Mouse (Mus musculus): ENCODE measurements around the gene Rangrf. TPM values are rescaled to one million over a fixed set of nuclear protein-coding genes. Genes with fewer than 3 reads are reported as not detected.
"Not testable (repeated sequence)": the region's sequence is repeated elsewhere in the genome, so short reads cannot be mapped to it uniquely, and the experiment has no call there.

Gene Rangrf
- total RNA-seq (2021): 16.3 and 24.8 TPM in 2 replicates
- long read RNA-seq, experiment 1, transcript Rangrf-201 (5 exons, 820 nt): major isoform, 10 of 13 reads
- long read RNA-seq, experiment 1, partial matches to known transcripts: 0 of 13 reads
- long read RNA-seq, experiment 1, other reads (novel, unspliced or antisense): 3 of 13 reads
- long read RNA-seq, experiment 2, transcript Rangrf-201 (5 exons, 820 nt): major isoform, 9 of 11 reads
- long read RNA-seq, experiment 2, partial matches to known transcripts: 0 of 11 reads
- long read RNA-seq, experiment 2, other reads (novel, unspliced or antisense): 2 of 11 reads

DNA sequence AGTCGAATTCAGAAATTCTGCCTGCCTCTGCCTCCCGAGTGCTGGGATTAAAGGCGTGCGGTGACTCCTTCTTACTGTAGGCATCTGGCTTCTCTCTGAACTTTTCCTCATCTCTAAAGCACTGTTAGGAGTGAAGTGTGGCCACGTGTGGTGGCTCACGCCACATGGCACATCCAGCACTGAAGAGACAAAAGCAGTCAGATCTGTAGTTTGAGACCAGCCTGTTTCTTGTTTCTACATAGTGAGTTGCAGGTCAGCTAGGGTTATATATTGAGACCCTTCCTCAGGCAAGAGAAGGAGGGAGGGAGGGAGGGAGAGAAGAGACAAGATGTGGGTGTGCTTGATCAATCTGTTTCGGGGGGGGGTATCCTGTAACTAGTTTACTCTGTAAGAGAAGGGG is at the start of gene Rangrf:
Rangrf (minus strand) TSS at position 101 of the 400 bp plus-strand sequence.
- DNase-seq: no peak

DNA sequence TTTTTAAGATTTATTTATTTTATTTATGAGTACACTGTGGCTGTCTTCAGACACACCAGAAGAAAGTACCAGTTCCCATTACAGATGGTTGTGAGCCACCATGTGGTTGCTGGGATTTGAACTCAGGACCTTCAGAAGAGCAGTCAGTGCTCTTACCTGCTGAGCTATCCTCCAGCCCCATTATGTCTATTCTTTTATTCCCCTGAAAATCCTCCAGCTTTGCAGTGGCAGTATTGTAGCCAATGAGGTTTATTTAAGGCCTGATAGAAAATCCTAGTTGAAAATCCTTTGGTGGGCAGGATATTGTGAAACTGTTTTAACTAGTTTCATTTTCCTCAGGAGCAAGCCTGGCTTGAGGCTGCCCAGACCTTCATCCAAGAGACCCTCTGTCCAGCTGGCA is 45.7 kb upstream of the Rangrf start:
- DNase-seq: no peak

DNA sequence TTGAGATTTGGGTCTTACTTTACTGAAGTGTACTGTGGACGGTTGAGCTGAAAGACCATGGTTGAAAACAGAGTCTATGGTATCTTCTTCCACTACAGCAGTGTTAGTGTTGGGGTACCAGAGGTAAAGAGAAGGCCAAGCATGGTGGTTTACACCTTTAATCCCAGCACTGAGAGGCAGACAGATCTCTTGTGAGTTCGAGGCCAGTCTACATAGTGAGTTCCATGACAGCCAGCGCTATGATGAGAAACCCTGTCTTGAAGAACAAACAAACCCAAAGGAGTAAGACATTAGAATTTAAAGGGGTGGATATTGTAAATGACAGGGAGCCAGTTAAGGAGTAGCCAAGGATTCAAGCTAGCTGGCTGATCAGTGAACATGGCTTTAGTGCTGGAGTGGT is 41.8 kb upstream of the Rangrf start:
- DNase-seq: no peak

DNA sequence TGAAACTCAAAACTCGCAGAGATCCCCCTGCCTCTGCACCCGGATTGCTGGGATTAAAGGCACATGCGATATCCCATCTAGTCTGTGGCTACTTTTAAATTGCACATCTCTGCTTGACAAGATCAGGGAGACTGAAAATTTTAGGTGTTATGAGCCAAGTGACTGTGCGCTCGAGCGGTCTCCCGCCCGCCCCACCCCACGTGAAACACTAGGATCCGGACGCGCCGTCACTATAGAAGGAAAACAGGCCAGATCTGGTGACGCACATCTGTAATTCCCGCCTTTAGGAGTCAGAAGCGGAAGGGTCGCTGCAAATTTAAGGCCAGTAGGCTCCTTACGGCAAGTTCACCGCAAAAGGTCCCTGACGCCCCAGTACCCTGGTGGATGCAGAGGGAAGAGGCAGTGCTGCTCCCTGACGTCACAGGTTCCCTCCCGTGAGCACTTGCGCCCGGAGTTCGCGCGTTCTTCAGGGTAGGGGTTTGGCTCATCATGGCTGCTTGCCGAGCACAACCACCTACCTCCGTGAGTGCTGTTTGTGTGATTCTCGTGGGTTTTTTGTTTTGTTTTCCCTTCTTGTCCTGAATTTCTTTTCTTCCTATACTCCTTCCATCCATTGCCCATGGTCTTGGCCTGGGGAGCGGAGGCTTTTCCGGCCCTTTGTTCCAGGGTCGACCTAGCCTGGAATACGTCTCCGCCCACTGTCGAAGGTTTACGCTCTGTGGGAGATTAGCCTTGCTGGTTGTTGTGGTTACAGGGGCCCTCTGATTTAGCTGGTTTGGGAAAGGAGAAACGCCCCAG is 40.9 kb upstream of the Rangrf start, which contains the start of gene Ctc1:
Ctc1 (plus strand) TSS at position 268 of the 798 bp plus-strand sequence.
- peak; percentile 95 for DNase-seq

DNA sequence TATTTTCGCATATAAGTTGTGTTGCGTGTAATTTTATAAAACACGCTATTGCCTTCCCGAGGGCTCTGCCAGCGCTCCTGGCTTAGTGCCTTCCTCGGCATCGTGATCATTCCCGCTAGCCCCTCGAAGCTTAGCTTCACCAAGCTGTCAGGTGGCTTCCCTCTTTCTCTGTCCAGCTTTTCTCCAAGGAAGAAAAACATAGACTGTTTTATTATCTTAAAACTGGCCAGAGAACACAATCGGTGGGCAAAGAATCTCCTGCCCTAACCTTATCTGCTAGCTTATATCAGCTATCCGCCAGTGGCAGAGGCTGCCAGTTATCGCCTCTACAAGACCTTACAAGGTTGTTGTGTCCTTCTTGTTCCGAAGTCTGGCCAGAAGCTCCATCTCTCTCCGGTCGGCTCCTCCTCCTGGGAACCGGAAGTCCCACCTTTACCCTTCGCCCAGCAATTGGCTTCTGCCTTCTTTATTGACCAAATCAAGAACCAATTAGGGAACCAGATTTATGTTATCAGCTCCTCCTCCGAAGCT is 37.2 kb upstream of the Rangrf start:
- DNase-seq: peak; percentile 93

DNA sequence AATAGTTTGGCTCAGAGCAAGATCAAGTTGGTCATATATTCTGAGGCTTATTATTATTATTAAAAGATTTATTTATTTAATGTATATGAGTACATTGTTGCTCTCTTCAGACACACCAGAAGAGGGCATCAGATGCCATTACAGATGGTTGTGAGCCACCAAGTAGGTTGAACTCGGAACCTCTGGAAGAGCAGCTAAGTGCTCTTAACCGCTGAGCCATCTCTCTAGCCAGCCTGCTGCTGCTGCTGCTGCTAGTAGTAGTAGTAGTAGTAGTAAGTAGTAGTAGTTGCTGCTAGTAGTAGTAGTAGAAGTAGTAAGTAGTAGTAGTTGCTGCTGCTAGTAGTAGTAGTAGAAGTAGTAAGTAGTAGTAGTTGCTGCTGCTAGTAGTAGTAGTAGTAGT is 36.5 kb upstream of the Rangrf start:
- DNase-seq: not testable (repeated sequence)

DNA sequence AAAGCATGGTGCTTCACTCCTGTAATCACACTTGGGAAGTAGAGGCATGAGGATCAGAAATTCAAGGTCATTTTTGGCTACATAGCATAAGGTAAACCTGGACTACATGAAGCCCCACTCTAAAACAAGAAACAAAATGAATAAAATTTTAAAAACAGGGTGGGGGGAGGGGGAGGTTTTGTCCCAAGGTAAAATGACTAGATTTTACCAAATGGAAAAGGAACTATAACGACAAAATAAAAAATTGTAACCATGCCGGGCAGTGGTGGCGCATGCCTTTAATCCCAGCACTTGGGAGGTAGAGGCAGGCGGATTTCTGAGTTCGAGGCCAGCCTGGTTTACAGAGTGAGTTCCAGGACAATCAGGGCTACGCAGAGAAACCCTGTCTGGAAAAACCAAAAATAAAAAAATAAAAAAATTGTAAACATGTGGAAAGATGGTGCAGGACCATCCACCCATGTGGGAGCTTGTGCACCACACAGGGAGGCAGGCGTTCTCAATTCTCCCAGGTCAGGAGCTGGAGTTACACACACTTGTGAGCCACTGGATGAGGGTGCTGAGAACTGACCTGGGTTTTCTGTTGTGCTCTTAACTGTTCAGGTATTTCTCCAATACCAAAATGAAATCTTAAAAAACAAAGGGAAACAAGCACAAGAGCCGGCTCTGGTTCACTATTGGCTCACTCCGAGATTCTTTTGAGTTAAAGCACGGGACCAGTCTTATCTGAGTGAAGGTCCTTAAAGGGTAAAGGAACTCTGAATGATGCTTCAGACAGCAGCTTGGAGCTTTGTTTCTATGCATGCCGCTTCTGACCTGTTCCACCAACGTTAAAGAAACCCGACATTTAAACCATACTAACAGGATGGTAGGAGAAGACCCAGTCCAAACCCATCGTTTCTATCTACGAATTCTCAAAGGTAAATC is 35.7 kb upstream of the Rangrf start:
- DNase-seq: no peak

DNA sequence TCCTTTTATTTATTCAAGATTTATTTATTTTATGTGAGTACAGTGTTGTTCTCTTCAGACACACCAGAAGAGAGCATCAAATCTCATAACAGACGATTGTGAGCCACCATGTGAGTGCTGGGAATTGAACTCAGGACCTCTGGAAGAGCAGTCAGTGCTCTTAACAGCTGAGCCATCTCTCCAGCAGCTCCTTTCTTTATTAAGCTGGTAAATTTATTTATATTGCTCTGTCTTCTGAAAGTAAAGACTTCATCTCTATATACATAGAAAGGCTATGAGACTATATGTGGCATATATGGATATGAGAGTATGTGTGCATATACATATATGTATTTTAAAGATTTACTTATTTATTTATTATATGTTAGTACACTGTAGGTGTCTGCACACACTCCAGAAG is 34.5 kb upstream of the Rangrf start:
- DNase-seq: no peak

DNA sequence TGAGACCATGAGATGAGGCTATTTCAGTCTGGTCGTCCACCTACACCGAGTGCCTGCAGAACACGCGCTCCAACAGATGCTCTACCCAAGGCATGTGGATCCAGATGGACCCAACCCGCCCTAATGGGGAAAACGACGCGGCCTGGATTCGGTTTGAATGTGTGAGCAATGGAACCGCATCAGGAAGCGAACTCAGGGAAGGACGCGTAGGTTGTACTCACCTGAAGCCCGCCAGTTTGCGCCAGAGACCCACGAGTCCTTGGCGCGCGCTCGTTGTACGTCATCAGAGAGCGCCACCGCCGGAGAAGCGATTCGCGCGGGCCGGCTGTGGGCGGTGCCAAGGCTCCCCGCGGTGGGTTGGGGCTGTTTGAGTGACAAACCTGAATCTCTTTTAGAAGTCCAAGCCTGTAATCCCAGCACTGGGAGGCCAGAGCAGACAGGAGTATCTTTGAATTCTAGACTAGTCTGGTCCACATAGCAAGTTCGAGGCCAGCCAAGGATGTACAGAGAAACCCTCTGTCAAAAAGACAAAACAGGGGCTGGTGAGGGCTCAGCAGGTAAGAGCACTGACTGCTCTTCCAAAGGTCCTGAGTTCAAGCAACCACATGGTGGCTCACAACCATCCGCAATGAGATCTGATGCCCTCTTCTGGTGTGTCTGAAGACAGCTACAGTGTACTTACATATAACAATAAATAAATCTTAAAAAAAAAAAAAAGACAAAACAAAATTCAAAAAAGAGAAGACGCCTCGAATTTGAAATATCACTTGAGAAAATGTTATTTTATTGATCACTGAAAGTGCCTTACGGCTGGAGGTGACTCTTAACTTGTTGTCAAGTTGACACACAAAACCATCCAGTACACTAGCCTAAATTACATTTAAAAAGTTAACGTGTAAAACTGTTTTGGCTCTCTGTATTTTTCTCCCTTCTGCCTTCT is 33.5 kb upstream of the Rangrf start, which contains the start of gene Pfas:
Pfas (minus strand) TSS at position 279 of the 940 bp plus-strand sequence.
- peak; percentile 96 for DNase-seq

DNA sequence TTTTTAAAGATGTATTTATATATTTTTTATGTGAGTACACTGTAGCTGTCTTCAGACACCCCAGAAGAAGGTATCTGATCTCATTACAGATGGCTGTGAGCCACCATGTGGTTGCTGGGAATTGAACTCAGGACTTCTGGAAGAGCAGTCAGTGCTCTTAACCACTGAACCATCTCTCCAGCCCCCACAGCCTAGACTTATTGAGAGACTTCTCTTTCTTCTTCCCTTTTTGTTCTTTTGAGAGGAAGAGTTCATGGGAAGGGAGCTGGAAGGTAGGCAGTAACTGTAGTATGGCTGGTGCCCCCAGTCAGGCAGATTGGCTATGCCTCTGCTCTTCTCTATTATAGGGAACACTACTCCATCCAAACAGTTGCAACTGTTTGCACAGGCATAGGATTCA is 31.6 kb upstream of the Rangrf start:
- DNase-seq: not testable (repeated sequence)

DNA sequence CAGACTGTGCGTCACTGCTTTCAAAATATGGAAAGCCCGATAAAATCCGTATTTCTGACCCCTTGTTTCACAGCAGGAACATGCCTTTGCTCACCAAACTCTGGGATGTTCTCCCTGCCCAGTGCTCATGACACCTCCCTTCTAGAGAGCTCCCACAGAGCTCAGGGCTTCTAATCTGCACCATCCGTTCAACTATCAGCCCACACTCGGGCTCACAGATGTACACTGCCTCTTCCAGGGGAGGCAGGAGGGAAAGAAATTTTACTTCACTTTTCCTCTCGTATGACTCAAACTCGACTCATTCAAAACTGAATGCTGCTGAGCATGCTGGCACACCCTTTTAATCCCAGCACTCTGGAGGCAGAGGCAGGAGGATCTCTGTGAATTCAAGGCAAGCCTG is 30.2 kb upstream of the Rangrf start:
- DNase-seq: no peak

DNA sequence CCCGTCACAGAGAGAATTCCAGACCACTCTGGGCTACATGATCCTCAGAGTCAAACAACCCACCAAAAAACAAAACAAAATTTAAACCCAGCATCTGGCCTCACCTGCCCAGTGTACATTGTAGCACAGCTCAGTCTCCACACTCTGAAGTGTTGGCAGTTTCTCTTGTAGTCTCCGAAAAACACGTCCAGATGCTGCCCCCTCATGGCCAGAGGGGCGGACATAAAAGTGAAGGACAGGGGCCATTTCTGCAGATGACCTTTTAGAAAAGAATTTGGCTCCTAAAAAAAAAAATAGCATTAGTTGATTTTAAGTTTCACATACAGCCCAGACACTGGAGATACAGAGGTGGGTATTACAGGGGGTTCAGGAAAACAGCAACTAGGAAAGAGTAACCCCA is 28.6 kb upstream of the Rangrf start:
- peak; percentile 80 for DNase-seq

DNA sequence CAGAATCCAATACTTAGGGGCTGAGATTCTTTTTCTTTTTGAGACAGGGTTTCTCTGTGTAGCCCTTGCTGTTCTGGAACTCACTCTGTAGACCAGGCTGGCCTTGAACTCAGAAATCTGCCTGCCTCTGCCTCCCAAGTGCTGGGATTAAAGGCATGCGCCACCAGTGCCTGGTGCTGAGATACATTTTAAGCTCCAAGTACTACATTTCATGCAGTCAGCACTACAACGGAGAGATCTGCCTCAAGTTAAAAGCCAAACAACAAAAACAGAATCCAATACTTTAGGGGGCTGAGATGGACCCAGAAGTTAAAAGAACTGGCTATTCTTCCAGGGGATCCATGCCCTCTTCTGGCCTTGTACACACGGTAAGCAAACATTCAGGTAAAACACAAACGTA is 27.8 kb upstream of the Rangrf start:
- DNase-seq: not testable (repeated sequence)

DNA sequence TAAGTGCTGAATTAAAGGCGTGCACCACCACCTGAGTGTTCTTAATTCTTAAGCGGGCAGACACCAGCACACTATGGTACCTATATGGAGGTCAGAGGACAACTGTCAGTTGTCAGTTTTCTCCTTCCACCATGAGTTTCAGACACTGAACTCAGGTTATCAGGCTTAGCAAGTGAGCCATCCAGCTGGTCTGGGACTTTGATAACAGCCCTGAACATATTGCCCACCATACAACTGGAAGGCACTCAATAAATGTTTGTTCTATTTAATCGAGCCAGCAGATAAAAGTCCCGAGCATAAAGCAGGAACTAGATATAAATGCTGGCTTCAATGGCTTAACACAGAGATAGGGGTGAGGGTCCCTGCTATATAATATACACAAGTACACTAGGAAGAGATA is 22.1 kb upstream of the Rangrf start:
- DNase-seq: no peak

DNA sequence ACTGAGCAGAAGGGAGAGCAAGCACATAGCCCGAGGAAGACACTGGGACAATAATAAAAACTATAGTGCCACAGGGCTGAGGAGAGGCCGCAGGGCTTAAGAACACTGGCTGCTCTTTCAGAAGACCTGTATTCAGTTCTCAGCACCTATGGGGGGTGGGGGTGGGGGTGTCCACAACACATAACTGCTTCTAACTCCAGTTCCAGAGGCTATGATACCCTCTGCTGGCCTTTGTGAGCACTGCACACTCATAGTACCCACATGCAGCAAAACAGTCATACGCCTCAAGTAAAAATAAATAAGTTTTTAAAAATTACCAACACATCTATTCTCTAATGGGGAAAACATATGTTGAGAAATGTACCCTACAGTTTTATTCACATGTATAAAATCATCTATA is 19.4 kb upstream of the Rangrf start:
- DNase-seq: no peak

DNA sequence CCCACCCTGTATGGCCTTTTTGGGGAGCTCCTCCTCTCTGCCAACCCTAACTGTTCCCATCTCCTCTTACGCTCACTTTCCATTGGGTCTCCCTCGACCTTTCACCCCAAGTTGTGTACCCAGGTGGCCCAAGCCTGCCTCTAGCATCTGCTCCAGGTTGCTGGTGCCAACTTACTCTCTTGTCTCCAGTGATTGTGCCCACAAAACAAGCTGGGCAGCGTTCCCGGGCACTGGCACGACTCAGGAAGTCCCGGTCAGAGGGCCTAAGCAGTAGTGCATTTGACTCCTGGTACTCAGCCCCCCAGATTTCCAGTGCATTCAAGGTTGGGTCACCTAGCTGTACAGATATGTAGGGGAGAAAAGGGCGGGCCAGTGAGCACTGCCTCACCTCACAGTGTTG is 18.1 kb upstream of the Rangrf start:
- DNase-seq: peak; percentile 28

DNA sequence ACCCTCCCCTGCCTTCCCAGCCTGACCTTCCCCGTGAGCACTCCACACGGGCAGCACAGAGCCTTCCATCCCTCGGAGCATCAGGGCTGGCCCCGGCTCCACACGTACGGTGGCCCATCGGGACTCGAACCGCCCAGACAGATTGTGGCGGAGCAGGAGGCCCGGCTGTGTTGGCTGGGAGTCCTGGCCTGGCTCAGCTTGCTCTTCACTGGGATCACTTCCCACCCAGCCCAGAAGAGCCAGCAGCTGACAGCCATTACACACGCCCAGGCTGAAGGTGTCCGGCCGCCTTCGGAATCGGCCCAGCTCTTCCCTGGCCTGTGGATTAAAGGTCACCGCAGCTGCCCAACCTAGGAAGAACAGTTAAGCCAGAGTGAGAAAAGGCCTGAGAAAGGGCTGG is 13.4 kb upstream of the Rangrf start:
- DNase-seq: peak; percentile 42

DNA sequence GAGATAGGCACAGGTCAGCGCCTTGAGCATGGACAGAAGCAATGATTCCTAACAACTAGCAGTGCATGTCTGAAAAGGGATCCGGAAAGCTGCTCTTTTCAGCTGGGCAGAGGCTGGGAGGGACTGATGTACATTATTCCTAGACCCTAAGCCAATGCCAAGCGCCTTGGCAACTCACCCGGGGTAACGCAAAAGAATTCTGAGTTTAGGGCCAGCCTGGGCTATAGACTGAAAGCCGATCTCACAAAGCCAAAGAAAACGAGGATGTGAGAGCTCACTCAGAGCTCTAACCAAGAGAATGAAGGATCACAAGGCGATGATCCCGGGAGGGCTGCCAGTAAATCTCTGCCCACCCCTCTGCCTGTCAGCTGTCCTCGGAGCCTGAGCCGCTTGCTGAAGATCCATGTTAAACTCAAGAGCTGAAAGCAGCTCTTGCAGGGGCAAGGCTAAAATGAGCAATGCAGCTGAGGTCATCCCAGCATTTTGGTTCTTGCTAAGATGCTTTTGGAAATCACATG is 12.4 kb upstream of the Rangrf start:
- DNase-seq: no peak

DNA sequence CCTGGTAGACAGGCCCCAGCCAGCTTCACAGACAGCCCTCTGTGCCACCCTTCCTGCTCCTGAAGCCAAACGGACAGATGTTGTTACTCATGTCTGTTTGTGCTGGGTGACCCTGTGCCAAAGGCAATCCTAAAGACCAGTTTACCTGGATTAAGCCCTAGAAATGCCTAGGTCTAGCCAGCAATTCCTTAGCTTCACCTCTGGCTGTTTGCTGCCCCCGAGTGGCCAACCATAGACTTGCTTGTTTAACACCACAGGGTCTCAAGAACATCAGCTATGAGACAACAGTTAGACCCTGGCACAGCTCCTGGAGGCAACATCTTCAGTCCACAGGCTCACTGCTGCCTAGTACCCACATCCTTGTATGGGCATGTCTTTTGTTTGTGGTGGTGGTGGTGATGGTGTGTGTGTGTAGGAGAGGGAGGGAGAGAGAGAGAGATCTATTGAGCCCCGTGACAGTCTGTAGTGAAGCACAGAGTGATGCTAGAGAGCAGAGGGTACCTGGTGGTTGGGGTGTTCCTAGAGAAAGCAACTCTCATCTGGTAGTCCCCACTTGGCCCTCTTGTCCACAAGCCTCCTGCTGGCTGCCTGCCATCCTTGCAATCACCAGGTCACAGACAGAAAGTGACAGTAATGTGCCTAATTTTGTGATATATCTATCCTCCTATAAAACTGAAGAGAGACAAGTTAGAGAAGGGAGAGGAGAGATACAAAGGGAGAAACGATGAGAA is 7.8 kb upstream of the Rangrf start:
- peak; percentile 85 for DNase-seq

DNA sequence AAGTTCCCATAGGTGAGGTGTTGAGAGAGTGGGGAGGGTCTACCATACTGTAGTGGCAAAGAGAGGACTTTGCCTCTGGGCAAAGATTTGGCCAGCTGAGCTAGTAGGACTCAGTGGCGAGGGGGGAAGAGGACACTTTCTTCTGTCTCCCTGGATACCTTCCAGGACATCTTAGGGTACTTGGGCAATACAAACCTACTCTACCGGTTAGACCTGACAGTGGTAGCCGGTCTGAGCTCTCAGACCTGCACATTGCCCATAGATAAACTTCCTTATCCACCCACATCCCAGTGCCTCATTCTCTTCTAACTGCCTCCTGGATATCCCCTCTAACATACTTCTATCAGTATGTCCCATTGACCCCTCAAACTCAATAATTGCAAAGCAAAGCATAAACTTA is 5.9 kb upstream of the Rangrf start:
- DNase-seq: no peak

All from adrenal gland, postnatal 14 days (tissue).